Mouse (Mus musculus) forebrain, embryonic 15.5 days (tissue): ENCODE measurements around the gene Plekhh2. TPM values are rescaled to one million over a fixed set of nuclear protein-coding genes. Genes with fewer than 3 reads are reported as not detected.

Experiments
- ATAC-seq: fragments of 200-750 bp; cut with Nextera tagmentation; replicated peaks from 2 replicates; pipeline ENCODE4 v1.8.0; 2017; ENCODE audit warnings: mild to moderate bottlenecking, moderate TSS enrichment, moderate library complexity
- H3K27ac ChIP-seq: fragments of 300-500 bp; sonication (generic); replicated peaks from 2 replicates; pipeline ENCODE4 v1.5.1; 2015; ENCODE audit warnings: mild to moderate bottlenecking, inconsistent platforms
- H3K27me3 ChIP-seq: fragments of 300-500 bp; sonication (generic); 2 replicates; pipeline ENCODE4 v1.6.1; 2015; ENCODE audit warnings: inconsistent platforms
- H3K36me3 ChIP-seq: fragments of 300-500 bp; sonication (generic); 2 replicates; pipeline ENCODE4 v1.6.1; 2015; ENCODE audit warnings: mild to moderate bottlenecking, inconsistent platforms
- H3K4me1 ChIP-seq: fragments of 300-500 bp; sonication (generic); 2 replicates; pipeline ENCODE4 v1.6.1; 2015; ENCODE audit warnings: inconsistent platforms
- H3K4me2 ChIP-seq: fragments of 300-500 bp; sonication (generic); replicated peaks from 2 replicates; pipeline ENCODE4 v1.6.1; 2015; ENCODE audit warnings: mild to moderate bottlenecking, inconsistent platforms
- H3K4me3 ChIP-seq: fragments of 300-500 bp; sonication (generic); 2 replicates; pipeline ENCODE4 v1.5.1; 2015; ENCODE audit warnings: mild to moderate bottlenecking, inconsistent platforms
- H3K9ac ChIP-seq: fragments of 300-500 bp; sonication (generic); replicated peaks from 2 replicates; pipeline ENCODE4 v1.6.1; 2015; ENCODE audit warnings: mild to moderate bottlenecking, inconsistent platforms
- H3K9me3 ChIP-seq: fragments of 300-500 bp; sonication (generic); 2 replicates; pipeline ENCODE4 v1.6.1; 2016; ENCODE audit warnings: inconsistent platforms
- WGBS: fragments of 180-500 bp; shearing (Covaris S2); methylation state at CpG from one replicate; pipeline ENCODE4 v1.1.7; 2015; ENCODE audit warnings: mixed read lengths; 5-methylcytosine and 5-hydroxymethylcytosine counted together
- polyA plus RNA-seq: library from polyadenylated mRNA; unstranded; fragments of >200 nt; fragmentation: Nextera tagmentation; extraction: Ambion mirVana; gene quantifications from 2 replicates; pipeline ENCODE4 v1.2.1, GENCODE M21; 2015

Gene Plekhh2
- polyA plus RNA-seq, 1 experiment from 2014 or later = 0.88 TPM

DNA sequence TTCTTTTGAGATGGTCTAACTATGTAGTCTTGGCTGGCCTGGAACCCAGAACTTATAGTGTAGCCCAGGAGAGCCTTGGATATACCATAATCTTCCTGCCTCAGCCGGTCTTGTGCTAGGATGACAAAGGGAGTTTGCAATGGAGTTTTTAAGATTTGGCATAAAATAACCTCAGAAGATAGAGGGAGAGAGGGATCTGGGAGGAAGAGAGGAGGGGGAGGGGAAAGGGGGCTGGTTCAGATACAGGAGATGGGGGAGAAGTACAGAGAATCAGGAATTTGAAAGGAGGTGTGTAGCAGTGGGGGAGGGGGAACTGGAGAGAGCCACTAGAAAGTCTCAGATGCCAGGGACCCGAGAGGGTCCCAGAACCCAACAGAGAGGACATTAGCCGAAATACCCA is 7.7 kb downstream of the Plekhh2 start:
- H3K36me3 ChIP-seq = no peaks in the 10 kb centered on the region
- no peaks in the 10 kb centered on the region for H3K27me3 ChIP-seq
- no peak for ATAC-seq
- H3K9me3 ChIP-seq = no peaks in the 10 kb centered on the region
- no peaks in the 10 kb centered on the region for H3K4me1 ChIP-seq
- H3K4me2 ChIP-seq = no peak overlapping the region
- WGBS = 81% methylated on average over 3 of the region's 3 CpGs
- H3K4me3 ChIP-seq = no peak overlapping the region
- no peak overlapping the region for H3K27ac ChIP-seq
- H3K9ac ChIP-seq = no peak overlapping the region

DNA sequence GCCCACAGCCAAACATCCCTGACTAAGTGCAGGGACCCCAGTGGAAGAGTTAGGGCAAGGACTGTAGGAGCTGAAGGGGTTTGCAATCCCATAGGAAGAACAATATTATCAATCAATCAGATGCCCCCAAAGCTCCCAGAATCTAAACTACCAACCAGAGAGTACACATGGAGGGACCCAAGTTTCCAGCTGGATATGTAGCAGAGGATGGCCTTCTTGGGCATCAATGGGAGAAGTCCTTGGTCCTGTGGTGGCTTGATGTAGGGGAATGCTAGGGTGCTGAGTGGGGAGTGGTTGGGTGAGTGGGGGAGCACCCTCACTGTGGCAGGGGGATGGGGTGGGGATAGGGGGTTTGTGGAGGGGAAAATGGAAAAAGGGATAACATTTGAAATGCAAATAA is 8.4 kb downstream of the Plekhh2 start:
- no peak overlapping the region for H3K4me2 ChIP-seq
- no peak overlapping the region for H3K9ac ChIP-seq
- no peaks in the 10 kb centered on the region for H3K36me3 ChIP-seq
- no peaks in the 10 kb centered on the region for H3K27me3 ChIP-seq
- no peak overlapping the region for H3K27ac ChIP-seq
- H3K4me1 ChIP-seq = no peaks in the 10 kb centered on the region
- H3K4me3 ChIP-seq = no peak overlapping the region
- no peak for ATAC-seq
- H3K9me3 ChIP-seq = no peaks in the 10 kb centered on the region

DNA sequence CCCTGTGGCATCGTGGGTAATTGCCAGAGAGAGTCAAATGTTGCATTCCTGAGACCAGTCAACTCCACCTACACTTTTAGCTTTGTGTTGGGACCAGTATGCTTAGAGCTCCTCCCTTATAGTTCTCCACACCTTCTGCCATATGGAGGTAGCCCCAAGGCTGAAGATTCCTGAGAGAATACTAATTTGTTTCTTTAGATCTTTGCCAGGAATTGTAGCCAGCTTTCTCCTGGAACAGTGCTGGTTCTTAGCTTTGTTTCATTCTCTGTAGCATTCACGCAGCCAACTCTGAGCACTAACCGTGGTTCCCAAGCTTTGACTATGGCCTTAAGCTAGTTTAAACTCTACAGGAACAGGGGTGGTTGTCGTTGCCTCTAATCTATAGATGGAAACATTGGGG is 17.7 kb downstream of the Plekhh2 start:
- Histone ChIP-seq H3K27ac (no peak overlapping the region), H3K9me3 (no peaks in the 10 kb centered on the region), H3K36me3 (no peaks in the 10 kb centered on the region), H3K4me3 (no peak overlapping the region), H3K4me2 (no peak overlapping the region), H3K4me1 (no peaks in the 10 kb centered on the region), H3K9ac (no peak overlapping the region), H3K27me3 (no peaks in the 10 kb centered on the region)
- no peak for ATAC-seq
- 68% methylated on average over 4 of the region's 4 CpGs for WGBS

DNA sequence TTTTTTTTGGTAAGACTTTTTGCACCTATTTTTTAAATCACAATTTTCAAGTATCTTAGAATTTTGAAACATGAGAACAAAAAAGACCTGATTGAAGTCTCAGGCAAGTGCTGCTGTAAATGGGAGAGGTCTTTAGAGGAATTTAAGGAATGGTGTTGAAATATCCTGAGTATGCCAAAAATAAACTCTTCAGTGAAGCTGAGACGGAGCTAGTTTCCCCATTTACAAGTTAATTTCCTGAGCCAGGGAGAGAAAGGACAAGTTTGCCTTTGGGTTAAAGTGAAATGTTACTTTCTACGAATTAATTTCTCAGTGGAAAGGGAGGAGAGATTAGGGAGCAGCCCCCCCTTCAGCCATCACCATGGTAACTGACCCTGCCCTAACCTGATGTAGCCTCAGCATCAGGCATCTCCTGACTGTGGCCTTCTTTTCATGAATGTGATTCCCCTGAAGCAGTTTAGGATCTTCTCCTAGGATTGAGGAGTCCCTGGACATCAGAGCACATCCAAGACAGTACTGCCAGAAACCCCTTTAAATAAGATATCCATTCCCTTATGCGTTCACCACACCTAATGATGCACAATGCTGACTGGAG is 18.6 kb downstream of the Plekhh2 start:
- Histone ChIP-seq H3K27me3 (no peaks in the 10 kb centered on the region), H3K36me3 (no peaks in the 10 kb centered on the region), H3K4me2 (no peak overlapping the region), H3K27ac (no peak overlapping the region), H3K4me3 (no peak overlapping the region), H3K9ac (no peak overlapping the region), H3K4me1 (no peaks in the 10 kb centered on the region), H3K9me3 (no peaks in the 10 kb centered on the region)
- no peak for ATAC-seq
- 50% methylated on average over 3 of the region's 3 CpGs for WGBS

DNA sequence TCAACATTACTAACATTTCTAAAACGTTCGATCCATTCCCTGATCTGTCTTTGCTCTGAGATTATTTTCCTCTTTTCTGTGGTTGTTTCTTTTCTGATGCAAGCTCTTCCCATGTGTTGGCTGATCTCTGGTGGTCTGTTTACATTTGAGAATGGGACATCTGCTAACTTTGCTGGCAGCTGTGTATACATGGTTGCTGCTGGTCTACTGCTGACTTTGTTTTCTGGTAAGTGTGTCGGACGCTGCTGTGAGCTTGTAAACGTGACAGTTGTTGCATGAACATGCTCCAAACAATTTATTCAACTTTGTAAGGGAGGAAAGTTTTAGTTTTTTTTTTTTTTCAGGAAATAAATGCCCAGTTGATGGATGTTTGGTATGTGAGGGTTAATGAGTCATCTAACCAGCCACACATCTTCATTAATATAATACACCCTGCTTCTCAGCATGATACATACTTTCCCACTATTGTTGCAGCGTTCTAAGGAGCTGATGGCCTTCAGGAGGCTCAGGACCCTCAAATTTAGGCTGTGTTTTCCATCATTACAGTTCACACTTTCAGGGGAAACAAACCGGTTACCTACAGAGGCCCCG is 21.3 kb downstream of the Plekhh2 start:
- Histone ChIP-seq H3K9me3 (no peaks in the 10 kb centered on the region), H3K27ac (no peak overlapping the region), H3K4me1 (no peaks in the 10 kb centered on the region), H3K9ac (no peak overlapping the region), H3K4me3 (no peak overlapping the region), H3K36me3 (no peaks in the 10 kb centered on the region), H3K4me2 (no peak overlapping the region), H3K27me3 (no peaks in the 10 kb centered on the region)
- ATAC-seq = no peak
- 65% methylated on average over 8 of the region's 8 CpGs for WGBS

DNA sequence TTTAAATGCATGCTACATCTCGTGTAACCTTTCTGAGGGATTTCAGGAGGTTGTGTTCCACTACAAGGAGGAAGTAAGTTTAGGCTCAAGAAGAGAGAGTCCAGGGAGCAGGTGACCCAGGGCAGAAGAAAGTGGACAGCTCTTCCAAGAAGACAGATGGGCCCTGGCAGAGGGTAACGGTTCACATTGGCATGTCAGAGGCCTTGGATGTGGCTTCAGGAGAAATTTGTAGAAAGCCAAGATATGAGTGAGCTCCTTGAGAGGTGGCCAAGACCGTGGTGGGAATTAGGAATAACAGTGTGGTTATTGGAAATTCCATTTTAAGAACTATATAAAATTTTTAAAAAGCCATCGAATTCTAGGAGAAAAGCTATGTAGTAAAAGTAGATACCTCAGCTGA is 22.1 kb downstream of the Plekhh2 start:
- no peak overlapping the region for H3K9ac ChIP-seq
- WGBS = 90% methylated on average over 4 of the region's 4 CpGs
- no peak overlapping the region for H3K27ac ChIP-seq
- no peak overlapping the region for H3K4me3 ChIP-seq
- no peaks in the 10 kb centered on the region for H3K27me3 ChIP-seq
- ATAC-seq = no peak
- no peaks in the 10 kb centered on the region for H3K36me3 ChIP-seq
- H3K4me2 ChIP-seq = no peak overlapping the region
- no peaks in the 10 kb centered on the region for H3K9me3 ChIP-seq
- H3K4me1 ChIP-seq = no peaks in the 10 kb centered on the region

DNA sequence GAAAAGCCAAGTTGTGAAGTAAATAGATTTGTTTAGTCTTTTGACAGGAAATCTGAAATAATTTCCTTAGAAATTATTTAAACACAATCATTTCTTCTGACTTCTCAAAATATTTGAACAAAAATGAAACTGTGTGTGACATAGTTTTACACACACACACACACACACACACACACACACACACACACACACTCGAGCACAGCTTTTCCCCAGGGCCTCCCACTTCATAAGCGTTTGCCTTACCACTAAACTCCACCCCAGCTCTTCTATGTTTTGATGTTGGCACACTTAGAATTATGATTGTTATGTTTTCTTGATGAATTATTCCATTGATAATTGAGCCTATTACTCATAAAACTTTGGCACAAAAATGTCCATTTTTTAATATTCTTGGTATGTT is 22.9 kb downstream of the Plekhh2 start:
- Histone ChIP-seq H3K4me3 (no peak overlapping the region), H3K9ac (no peak overlapping the region), H3K27ac (no peak overlapping the region), H3K36me3 (no peaks in the 10 kb centered on the region), H3K27me3 (no peaks in the 10 kb centered on the region), H3K4me2 (no peak overlapping the region), H3K4me1 (no peaks in the 10 kb centered on the region), H3K9me3 (no peaks in the 10 kb centered on the region)
- ATAC-seq = no peak
- 96% methylated on average over 2 of the region's 2 CpGs for WGBS

DNA sequence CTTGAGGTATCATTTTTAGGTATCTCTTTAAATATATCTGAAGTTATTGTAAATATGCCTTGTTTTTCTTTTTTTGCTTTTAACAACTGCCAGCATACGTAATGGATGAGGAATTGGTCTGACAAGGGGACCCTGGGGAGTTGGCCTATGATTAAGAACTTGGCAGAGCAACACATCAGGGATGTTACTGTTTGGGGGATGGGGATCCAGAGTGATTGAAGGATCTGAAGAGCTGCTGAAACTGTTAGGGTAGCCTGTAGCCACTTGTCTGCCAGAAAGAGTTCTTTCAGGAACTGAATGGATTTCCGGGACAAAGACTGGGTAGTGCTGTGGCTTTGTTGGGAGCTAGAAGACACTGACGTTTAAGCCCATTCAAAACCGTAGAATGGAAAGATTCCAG is 23.5 kb downstream of the Plekhh2 start:
- H3K4me2 ChIP-seq = no peak overlapping the region
- no peaks in the 10 kb centered on the region for H3K27me3 ChIP-seq
- H3K4me3 ChIP-seq = no peak overlapping the region
- no peaks in the 10 kb centered on the region for H3K36me3 ChIP-seq
- H3K4me1 ChIP-seq = no peaks in the 10 kb centered on the region
- ATAC-seq = no peak
- no peaks in the 10 kb centered on the region for H3K9me3 ChIP-seq
- H3K9ac ChIP-seq = no peak overlapping the region
- WGBS = 55% methylated on average over 4 of the region's 4 CpGs
- H3K27ac ChIP-seq = no peak overlapping the region

DNA sequence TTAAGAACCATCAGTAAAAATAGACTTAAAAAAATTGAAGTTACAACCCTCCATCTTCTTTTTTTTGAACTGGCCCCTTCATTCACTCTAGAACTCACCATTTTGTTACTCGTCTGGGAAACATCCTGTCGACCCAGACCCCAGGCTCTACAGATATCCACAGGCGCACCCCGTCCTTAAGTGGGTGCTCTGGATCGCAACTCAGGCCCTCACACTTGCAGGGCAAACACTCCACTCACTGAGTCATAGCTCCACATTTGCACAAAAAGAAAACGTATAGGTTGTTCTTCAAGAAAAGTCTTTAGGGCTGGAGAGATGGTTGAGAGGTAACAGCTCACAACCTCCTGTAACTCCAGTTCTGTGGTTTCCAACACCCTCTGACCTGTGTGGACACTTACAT is 25.6 kb downstream of the Plekhh2 start:
- Histone ChIP-seq H3K4me3 (no peak overlapping the region), H3K27ac (no peak overlapping the region), H3K36me3 (no peaks in the 10 kb centered on the region), H3K4me2 (no peak overlapping the region), H3K4me1 (no peaks in the 10 kb centered on the region), H3K9me3 (no peaks in the 10 kb centered on the region), H3K27me3 (no peaks in the 10 kb centered on the region), H3K9ac (no peak overlapping the region)
- 96% methylated on average over 6 of the region's 6 CpGs for WGBS
- ATAC-seq = no peak

DNA sequence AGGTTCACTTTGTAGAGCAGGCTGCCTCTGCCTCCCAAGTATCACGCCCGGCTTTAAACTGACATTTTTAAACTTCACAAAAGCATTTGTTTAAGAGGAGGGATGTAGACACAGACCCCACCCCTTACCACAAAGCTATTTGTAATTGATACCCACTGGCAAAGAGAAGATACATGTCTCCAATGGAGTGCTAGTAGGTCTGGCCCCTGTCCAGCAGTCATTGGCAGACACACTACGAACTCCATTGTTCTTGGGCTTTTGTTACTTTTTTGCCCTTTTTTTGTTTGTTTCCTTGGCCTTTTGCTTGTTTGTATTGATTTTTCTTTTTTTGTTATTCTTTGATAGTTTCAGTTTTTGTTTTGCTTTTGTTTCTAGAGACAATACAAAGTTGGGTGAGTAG is 26.3 kb downstream of the Plekhh2 start:
- Histone ChIP-seq H3K4me3 (no peak overlapping the region), H3K27me3 (no peaks in the 10 kb centered on the region), H3K36me3 (no peaks in the 10 kb centered on the region), H3K4me1 (no peaks in the 10 kb centered on the region), H3K9me3 (no peaks in the 10 kb centered on the region), H3K9ac (no peak overlapping the region), H3K27ac (no peak overlapping the region), H3K4me2 (no peak overlapping the region)
- 71% methylated on average over 3 of the region's 3 CpGs for WGBS
- no peak for ATAC-seq

DNA sequence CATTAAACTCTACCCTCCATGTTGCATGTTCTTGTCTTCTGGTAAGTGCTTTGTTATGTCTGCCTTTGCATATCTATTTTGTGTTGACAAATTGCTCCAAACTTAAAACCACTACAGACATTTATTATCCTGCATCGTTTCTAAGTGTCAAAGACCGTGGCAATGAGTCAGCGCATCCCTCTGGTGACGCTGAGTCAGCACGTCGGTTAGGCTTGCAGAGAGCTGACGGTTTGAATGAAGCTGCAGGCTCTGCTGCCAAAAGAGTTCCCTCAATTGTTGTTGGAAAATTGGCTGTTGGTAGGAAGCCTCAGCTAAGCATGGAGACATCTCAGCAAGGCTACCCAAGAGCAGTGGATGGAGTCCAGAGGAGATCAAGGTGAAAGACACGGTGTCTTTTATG is 28.9 kb downstream of the Plekhh2 start:
- no peak for ATAC-seq
- H3K4me2 ChIP-seq = no peak overlapping the region
- no peaks in the 10 kb centered on the region for H3K36me3 ChIP-seq
- H3K9me3 ChIP-seq = no peaks in the 10 kb centered on the region
- H3K4me1 ChIP-seq = no peaks in the 10 kb centered on the region
- H3K9ac ChIP-seq = no peak overlapping the region
- H3K27me3 ChIP-seq = no peaks in the 10 kb centered on the region
- H3K27ac ChIP-seq = no peak overlapping the region
- no peak overlapping the region for H3K4me3 ChIP-seq
- 85% methylated on average over 8 of the region's 8 CpGs for WGBS

DNA sequence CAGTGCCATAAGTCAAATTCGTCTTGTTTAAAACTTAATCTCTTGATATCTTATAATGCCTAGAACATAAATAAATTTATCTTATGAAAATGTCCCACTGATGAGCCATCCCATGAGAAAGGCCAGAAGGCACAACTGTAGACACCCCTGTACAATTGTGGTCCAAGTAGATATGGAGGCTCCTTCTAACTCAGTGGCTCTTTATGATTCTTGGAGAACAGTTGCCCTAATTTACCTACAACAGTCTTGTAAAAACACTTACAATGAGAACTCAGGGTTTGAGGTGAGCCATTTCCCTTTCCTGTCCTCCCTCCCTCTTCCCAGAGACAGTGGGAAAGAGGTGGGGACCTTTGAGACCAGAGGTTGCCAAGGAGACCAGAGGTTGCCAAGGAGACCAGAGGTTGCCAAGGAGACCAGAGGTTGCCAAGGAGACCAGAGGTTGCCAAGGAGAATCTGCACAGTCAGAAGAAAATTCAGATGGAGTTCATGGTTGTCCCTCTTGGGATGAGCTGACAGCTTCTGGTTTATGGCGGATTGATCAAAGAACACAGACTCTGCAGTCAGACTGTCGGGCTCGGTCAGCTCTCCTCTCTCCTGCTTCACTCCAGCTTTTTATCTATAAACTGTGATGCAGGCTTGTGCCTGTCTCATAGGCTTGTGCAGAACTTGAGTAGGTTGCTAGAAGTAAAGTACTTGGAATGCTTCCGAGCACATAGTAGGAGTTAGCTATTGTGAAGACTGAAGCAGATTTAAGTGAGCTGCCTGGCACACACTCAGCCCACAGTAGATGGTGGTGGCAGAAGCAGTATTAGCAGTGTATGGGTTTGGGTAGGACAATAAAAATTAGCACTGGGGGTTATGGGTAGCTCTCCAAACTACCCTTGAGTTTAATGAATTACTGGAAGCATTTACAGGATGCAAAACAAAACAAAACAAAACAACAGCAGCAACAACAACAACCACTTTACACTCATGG is 39.5 kb downstream of the Plekhh2 start:
- peak; percentile 90 for ATAC-seq
- Histone ChIP-seq H3K27me3 (no peaks in the 10 kb centered on the region), H3K4me1 (peaks cover 18% of the 10 kb centered on the region), H3K4me3 (no peak overlapping the region), H3K27ac (peak overlapping the region; percentile 61; the same call in 1 of the 2 replicates), H3K4me2 (no peak overlapping the region), H3K36me3 (no peaks in the 10 kb centered on the region), H3K9me3 (no peaks in the 10 kb centered on the region), H3K9ac (no peak overlapping the region)
- WGBS = 60% methylated on average over 5 of the region's 5 CpGs
